Mouse (Mus musculus) brain, embryonic 14.5 days (tissue): ENCODE measurements at regions not wholly inside any gene's neighbourhood (a gene's known extent, or its start where the extent isn't known, plus 50 kb on each side); places are given as distances from the start of the nearest gene placed in this dataset.

ENCODE experiments used
- DNase-seq: peaks from one replicate; pipeline ENCODE4 v3.0.0-alpha.2; 2011; ENCODE audit warnings: low read depth
- CTCF ChIP-seq: fragments of 200-500 bp; IDR thresholded peaks from 2 replicates; pipeline ENCODE4 v1.5.1; 2012; ENCODE audit warnings: inconsistent platforms, mild to moderate bottlenecking, moderate library complexity, borderline replicate concordance; ENCODE audit not compliant: insufficient read depth, insufficient read length; ENCODE audit errors: extremely low read depth
- POLR2A ChIP-seq: fragments of 200-500 bp; IDR thresholded peaks from 2 replicates; pipeline ENCODE4 v1.6.1; 2012; ENCODE audit warnings: mild to moderate bottlenecking, inconsistent platforms, borderline replicate concordance; ENCODE audit not compliant: poor library complexity, insufficient read depth, insufficient read length, severe bottlenecking; ENCODE audit errors: extremely low read depth

DNA sequence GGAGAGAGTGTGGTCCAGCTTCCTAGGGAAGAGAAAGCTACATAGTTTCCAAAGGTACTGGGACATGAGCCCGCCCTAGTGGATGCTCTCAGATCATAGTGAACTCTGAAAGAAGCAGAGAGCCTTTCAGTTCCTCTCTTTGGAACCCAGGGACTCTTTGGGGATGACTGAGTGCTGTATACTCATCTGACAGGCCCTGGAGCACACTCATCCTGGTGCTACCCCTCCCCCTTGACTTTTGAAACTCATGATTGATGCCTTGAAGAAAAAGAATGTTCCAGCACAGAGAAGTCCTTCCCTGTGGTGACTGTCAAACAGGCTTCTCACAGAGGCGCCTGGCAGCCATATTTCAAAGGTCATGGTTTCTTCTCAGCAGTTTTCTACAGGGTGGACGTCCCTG lies 254.2 kb upstream of the Eif4g2 start:
- no peak for DNase-seq
- no peak for TF ChIP-seq POLR2A
- no peak for TF ChIP-seq CTCF

DNA sequence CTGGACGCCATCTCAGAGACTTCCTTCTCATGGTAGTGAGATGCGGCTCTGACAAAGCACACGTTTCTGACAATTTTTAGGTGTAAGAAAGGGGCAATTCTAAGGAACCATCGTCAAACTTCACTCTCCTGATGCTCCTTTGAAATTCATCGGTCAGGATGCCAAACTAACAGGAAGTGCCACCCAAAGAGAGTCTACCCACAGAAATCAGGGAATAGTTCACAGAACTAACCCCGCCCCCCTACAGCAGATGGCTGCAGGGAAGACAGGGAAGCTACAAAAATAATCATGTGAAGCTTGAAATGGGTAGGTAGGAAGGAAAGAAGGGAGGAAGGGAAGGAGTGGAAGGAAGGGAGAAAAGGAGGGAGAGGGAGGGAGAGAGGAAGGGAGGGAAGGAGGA lies 240.1 kb upstream of the Eif4g2 start:
- TF ChIP-seq CTCF (no peak), POLR2A (no peak)
- DNase-seq, result no peak

- no peak for DNase-seq
- TF ChIP-seq CTCF, result no peak
Observed at GRCm38 (mm10) chr7:111319917-111320316, 237.1 kb upstream of the Eif4g2 start.

DNA sequence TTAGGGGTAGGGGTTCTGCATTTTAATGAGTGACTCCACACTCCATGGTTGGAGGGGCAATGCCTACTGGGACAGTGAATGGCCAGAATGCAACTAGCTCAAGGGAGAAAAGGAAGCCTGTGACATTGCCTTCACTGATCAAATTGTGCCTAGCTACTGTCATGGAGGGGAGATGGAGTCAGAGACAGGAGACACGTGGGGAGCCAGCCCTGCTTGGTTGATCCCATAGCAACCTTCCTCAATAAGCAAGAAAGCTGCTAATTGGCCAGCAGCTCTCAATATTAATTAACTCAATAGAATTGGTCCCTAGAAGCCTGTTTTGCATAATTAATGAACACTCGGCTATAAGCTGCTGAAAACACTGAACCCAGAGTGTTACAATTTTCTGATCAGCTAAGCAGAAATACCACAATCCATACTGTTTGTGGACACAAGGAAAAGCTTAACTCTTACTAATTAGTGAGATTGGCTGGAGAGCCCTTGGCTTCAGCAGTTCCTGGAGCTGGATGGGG lies 233.7 kb upstream of the Eif4g2 start:
- DNase-seq, result peak; percentile 76
- TF ChIP-seq POLR2A (no peak), CTCF (no peak)

DNA sequence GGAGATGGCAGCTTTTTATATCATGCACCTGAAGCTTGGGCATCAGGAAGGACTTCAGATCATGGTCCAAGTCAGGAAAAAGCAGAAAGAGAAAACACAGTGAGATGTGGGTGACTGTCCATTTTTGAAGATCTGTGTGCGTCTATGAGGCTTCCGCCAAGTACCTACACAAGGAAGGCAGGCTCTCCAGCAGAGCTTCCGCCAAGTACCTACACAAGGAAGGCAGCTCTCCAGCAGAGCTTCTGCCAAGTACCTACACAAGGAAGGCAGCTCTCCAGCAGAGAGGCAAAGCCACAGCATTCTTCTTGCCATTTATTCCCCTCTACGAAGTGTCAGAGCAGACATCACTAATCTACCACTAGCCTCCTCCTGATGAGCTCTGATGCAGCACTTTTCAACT lies 231.1 kb upstream of the Eif4g2 start:
- DNase-seq, result no peak
- TF ChIP-seq CTCF (no peak), POLR2A (no peak)

- TF ChIP-seq POLR2A, result no peak
- TF ChIP-seq CTCF, result peak; percentile 22; the same call in 1 of the 2 replicates
- no peak for DNase-seq
Observed at GRCm38 (mm10) chr7:111305196-111305595, 222.4 kb upstream of the Eif4g2 start.

DNA sequence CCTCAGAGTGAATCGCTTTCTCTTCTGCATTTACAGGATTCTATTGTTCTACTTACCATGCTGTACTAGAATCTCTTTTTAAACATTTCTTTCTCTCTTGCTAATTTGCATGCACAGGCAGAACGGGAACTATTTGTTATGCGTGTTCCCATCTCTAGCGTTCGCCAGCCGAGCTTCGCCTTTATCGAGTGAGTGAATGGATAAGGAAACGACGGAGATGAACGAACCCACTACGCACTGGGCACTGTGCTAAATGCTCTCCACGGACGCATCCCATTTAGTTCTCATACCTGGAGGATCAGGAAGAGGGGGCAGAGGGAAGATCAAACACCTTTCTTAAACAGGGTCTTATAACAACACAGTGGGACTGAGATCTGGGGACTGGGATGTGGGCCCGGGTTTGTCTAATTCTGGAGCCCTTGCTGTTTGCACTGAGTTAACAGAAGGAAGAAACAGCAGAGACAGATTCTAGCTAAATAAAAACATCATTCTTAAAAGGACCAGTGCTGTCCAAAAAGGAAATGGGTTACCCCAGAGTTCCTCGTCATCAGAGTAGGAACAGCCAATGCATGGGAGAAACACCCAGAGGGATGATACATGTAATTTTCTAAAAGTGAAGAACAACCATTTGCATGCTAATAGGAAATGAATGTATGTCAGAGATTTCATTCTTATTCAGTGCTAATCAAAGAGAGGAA lies 219.1 kb upstream of the Eif4g2 start:
- no peak for TF ChIP-seq CTCF
- no peak for TF ChIP-seq POLR2A
- peak; percentile 72 for DNase-seq

DNA sequence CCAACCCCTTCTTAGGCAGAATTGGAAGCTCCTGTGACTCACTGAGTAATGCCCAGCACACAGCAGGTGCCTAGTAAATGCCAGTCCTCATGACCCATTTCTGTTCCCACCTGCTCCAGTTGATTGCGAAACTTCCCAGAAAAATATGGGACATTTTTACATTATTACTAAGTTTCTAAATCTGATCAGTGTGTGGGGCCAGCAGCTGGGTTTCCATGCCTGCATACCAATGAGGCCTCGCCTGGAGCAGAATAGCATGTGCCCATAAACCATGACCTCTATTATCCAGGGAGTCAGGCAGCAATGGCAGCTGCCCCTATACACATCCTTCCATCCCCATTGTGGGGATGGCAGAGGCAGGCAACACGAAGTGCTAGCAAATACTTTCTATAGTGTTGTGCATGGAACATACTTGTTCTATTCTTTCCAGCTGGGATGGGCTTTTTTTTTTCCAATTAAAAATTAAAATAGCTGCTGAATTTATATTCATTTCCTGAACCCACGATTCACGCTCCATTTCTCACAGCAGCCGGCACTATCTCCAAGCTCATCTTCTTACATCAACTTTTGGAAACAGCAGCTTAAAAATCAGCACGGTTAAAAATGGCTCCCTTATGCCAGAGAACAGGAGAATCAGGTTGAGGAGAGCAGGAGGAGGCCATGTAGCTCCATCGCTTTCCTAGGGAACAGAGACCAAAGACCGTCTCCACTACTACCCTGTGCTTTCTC lies 214.5 kb upstream of the Eif4g2 start:
- no peak for TF ChIP-seq CTCF
- no peak for TF ChIP-seq POLR2A
- DNase-seq, result no peak

DNA sequence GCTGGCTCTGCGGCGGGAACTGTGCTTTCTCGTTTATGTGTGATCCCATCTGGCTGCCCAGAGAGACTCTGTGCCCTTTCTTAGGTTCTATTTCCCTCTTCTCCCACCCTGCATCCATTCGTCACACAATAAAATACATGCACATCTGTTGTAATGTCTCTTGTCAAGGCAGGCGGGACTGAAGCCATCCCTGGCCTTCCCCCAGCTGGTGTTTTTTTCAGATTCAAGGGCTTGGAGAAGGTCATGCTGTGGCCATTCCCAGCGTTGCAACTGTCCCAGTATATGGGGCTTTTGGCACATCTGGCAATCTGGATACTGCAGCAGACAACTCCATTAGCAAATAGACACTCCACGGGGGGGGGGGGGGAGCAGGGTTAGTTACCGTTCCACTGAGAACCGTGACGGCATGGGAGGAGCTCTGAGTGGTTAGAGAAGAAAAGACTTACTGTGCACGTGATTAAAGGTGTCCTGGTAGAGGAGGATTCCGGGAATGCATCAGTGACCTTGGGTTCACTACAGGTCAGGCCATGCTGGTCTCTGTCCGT lies 200.7 kb upstream of the Eif4g2 start:
- no peak for TF ChIP-seq CTCF
- no peak for TF ChIP-seq POLR2A
- no peak for DNase-seq

- DNase-seq, result peak; percentile 34
- TF ChIP-seq POLR2A (no peak), CTCF (no peak)
Observed at GRCm38 (mm10) chr7:111282314-111282713, 199.5 kb upstream of the Eif4g2 start.

DNA sequence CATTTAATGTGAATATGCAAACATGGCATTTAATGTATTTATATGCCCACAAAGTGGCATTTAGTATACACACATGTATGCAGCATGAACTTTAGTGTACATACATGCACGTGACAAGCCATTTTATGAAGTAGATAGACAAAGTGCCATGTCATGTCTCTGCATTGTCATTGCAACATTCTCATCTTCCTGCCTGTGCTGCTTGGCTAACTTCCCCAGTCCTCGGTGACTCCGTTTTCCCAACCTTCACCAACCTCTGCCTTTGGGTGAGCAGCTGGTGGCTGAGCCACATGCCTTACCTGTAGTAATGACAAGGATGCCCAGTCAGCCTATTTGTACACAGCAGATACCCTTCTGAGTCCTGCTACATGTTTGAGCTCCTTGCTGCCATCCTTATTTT lies 194.9 kb upstream of the Eif4g2 start:
- DNase-seq, result no peak
- TF ChIP-seq CTCF (no peak), POLR2A (no peak)

DNA sequence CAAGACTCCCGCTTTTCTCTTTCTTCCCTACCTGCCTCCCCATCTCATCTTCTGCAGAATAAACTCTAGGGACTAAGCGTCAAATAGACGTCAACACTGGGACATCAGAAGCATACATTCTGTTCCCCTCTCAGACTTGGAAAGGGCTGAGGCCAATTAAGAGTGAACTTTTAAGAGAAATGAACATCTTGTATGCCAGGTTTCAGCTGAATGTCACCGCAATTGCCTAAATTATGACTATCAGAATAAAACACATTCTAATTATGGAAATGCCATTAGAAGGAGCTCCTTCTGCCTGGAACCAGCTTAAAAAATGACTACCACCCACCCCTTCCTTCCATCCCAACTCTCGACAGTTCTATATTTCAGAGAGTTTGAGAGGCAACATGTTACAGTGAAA lies 191.0 kb upstream of the Eif4g2 start:
- DNase-seq, result peak; percentile 18
- TF ChIP-seq POLR2A (no peak), CTCF (no peak)

DNA sequence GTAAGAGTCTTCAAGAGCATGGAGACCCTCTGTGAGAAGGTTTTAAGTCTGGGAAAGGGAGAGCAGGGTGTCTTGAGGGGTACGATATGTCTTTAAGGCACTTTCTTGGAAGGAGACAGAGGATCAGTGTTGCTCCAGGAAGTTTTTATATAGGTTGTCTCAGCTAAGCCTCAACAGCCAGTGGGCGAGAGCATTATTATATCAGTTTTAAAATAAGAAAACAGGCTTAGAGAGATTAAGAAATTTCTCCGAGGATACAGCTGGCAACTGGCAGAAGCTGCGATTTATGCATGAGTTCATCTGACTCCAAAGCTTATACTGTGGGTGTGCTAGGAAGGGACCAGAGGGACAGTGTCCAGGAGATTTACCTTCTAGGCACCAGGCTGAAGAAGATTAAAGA lies 188.0 kb upstream of the Eif4g2 start:
- no peak for DNase-seq

More for the DNA sequence above, 188.0 kb upstream of the Eif4g2 start:
- TF ChIP-seq CTCF (no peak), POLR2A (no peak)
